Mouse (Mus musculus) liver, postnatal 0 days (tissue): ENCODE measurements around the gene Vsx1.

Experiments
- CTCF ChIP-seq: sonication (generic); IDR thresholded peaks from 2 replicates; pipeline ENCODE4 v1.5.1; 2016; ENCODE audit warnings: antibody characterized with exemption, low read depth
- EP300 ChIP-seq: IDR thresholded peaks from 2 replicates; pipeline ENCODE4 v1.6.1; 2016; ENCODE audit warnings: antibody characterized with exemption, low read depth, mild to moderate bottlenecking

- TF ChIP-seq CTCF: no peak
- no peak for TF ChIP-seq EP300
These were observed 24.2 kb downstream of the Vsx1 start for GRCm38 (mm10) chr2:150665006-150665405.
